Mouse (Mus musculus) right cerebral cortex, postnatal 14 days (tissue): ENCODE measurements at regions not wholly inside any gene's neighbourhood (a gene's known extent, or its start where the extent isn't known, plus 50 kb on each side); places are given as distances from the start of the nearest gene placed in this dataset.
"Not testable (repeated sequence)": the region's sequence is repeated elsewhere in the genome, so short reads cannot be mapped to it uniquely, and the experiment has no call there.

Experiments used
- DNase-seq: peaks from one replicate; pipeline ENCODE4 v3.0.0; 2022

GRCm38 (mm10) chr17:13492649-13493277, 138.4 kb downstream of the Tcp10c start:
- not testable (repeated sequence) for DNase-seq

DNA sequence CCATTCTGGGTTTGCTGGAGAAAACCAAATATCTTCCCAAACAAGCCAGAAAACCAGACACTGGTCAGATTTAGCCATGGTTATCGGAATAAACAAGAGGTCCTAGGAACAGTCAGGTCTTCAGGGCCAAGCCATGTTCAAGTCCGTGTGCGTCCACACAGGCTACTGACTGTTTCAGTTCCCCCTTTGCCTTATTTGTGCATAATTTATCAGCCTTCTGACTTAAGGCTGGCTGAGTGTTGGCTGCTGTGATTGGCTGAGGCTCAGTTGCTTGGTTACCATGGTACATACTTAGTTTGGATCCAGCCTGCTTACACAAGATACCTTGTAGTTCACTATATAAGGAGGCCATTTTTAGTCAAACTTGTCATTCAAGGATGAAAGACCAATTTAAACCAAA, 139.5 kb downstream of the Tcp10c start:
- not testable (repeated sequence) for DNase-seq

GRCm38 (mm10) chr17:13494475-13494874, 140.1 kb downstream of the Tcp10c start:
- DNase-seq = not testable (repeated sequence)

GRCm38 (mm10) chr17:13504365-13504764, 150.0 kb downstream of the Tcp10c start:
- not testable (repeated sequence) for DNase-seq

DNA sequence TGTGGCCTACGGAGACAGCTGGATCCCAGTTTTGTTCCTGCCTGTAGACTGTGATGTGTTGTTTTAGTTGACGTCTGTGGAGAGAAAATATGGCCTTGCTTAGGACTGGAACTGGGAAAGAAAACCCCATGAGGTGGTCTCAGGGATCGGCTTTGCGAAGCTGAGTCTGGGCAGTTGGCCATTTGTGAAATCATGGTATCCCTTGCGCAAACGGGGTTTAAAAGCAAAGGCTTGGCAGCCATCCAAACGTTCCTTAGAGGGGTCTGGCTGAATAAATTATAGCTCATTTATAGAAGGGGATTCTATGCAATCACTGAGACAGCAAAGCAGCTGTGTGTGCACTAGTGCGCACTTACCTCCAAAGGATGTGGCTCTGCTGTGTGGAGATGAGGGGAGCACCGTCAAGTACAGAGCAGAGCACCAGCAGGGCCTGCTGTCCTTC, 150.5 kb downstream of the Tcp10c start:
- DNase-seq = not testable (repeated sequence)

- not testable (repeated sequence) for DNase-seq
Observed at GRCm38 (mm10) chr17:13507397-13508063, 153.2 kb downstream of the Tcp10c start.

DNA sequence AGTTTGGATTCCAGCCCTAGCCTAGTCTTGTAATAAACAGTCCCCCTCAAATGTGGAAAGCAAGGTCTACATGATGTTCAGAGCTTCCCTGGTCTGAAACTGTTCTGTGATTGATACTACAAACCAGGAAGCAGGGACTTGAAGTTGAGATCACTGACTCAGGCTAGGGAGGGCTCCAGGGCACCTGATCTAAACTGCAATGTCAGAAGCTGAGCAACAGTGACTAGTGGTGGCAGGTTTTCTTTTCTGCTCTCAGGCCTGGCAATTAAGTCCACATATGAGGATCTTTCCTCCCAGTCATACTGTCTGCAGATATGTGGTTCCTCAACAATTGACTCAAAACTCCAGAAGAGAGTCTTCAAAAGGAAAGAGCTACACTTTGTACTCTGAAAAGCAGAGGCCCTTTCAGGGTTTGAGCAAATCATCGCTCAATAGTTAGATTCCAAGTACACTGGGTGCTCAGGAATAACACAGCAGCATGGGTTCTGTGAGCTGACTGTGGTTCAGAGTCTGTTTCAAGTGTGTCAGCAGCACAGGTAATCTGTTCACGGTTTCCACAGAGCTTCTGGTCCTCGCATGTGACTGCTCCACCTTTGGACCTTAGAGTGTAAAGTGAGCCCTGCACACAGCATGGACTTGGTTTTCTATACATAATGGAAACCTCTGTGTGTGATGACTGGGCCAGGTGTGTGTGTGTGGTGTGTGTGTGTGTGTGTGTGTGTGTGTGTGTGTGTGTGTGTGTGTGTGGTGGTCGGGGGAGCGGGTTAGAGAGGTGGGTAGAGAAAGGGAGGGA, 165.2 kb downstream of the Tcp10c start:
- DNase-seq = not testable (repeated sequence)

DNA sequence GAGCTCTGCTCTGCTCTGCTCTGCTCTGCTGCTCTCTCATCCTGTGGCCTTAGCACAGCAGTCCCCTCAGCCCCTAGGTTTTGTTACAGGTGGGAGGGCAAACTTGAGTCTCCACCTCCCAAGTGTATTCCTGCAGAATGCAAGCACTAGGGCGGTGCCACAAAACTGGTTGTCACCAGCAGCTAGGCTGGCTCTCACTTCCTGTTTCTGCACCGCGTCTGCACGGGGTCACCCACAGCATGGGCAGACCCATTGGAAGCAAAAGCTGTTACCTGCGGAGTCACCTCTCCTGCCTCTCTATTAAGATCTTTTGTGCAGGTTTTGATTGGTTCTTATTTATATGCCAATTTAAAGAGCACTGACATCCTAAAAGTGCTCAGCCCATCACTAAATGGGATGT, 178.2 kb downstream of the Tcp10c start:
- DNase-seq = not testable (repeated sequence)

DNA sequence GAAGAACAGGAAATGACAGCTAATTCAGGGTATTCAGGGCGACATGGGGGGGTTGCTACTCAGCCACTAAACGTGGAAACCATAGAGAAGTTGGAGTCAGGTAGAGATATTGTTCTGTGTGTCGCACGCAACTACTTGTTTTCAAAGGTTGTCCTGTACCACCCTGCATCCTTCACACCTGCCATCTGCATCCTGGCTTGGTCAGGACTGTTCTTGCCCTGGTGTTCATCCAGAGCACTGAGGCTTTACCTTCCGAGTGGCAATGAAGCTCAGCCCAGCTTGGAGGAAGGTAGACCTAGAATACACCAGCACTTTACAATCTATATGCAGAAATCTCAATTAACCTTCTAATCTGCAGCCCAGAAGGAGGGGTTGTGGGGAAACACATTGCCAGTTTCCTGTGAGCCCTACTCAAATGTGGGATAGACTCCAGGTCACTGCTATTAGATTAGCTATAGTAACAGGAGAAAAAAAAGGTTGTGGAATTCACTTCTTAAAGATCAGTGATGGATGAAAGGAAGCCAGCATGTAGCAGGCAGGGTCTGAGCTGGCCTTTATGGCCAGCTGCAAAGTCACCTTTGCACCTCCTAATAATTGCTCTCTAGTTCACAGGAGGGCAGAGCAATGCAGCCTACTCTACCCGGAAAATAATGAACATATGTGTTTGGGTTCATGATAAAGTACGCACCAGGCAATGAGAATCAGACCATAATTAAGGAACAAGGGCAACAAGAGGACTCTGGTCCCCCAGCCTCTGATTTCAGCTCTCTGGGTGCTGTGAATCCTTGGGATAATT, 186.3 kb downstream of the Tcp10c start:
- no peak for DNase-seq

DNA sequence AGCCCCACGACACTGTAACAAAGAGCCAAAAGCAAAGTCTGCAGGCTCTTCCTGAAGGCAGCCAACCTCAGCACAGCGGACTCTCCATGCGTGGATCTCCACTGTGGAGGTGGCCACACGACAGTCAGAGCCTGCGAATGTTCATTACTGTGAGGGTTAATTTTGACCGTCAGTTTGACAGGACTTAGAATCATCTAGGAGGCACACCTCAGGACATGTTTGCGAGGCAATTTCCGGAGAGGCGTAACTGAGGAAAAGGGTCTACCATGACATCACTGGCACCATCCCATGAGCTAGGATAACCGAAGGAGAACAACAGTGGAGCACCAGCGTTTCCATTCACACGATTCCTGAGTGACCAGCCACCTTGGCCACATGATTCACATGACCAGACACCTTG, 186.9 kb downstream of the Tcp10c start:
- no peak for DNase-seq

GRCm38 (mm10) chr17:13542261-13542660, 187.9 kb downstream of the Tcp10c start:
- DNase-seq = no peak

GRCm38 (mm10) chr17:13542856-13543255, 188.5 kb downstream of the Tcp10c start:
- DNase-seq = no peak

GRCm38 (mm10) chr17:13544036-13544795, 189.8 kb downstream of the Tcp10c start:
- DNase-seq = no peak

GRCm38 (mm10) chr17:13546249-13546648, 191.9 kb downstream of the Tcp10c start:
- no peak for DNase-seq

DNA sequence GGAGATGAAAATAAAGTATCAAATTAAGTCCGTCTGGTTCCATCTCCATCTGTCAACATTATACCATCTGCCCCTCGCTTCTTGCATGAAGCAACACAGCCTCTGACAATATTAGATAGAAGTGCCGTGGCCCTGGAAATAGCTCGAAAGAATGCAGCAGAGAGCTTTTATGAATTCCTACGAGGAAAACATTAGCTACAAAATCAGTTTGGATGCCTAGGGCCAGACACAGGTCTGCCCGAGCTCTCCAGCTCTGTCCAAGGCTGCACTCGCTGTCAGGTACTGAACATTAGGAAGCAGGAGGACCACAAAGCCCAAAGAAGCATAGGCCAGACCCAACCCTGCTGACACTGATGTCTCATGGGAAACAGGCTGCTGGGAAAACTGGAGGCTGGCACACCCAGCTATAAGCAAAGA, 192.3 kb downstream of the Tcp10c start:
- DNase-seq = no peak

- no peak for DNase-seq
Observed at GRCm38 (mm10) chr17:13547657-13548360, 193.4 kb downstream of the Tcp10c start.

- no peak for DNase-seq
Observed at GRCm38 (mm10) chr17:13549975-13550895, 195.9 kb downstream of the Tcp10c start.

DNA sequence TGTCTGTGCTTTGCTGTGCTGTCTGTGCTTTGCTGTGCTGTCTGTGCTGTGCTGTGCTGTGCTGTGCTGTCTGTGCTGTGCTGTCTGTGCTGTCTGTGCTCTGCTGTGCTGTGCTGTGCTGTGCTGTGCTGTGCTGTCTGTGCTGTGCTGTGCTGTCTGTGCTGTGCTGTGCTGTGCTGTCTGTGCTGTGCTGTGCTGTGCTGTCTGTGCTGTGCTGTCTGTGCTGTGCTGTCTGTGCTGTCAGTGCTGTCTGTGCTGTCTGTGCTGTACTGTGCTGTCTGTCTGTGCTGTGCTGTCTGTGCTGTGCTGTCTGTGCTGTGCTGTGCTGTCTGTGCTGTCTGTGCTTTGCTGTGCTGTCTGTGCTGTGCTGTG, 196.5 kb downstream of the Tcp10c start:
- not testable (repeated sequence) for DNase-seq

- not testable (repeated sequence) for DNase-seq
Observed at GRCm38 (mm10) chr17:13551693-13552404, 197.5 kb downstream of the Tcp10c start.

GRCm38 (mm10) chr17:13552840-13553239, 198.5 kb downstream of the Tcp10c start:
- DNase-seq = not testable (repeated sequence)
